Mouse (Mus musculus): ENCODE measurements around the gene Otop2. TPM values are rescaled to one million over a fixed set of nuclear protein-coding genes. Genes with fewer than 3 reads are reported as not detected.
A peak's percentile ranks its signal among the peaks of the same experiment; 100 is the strongest.

Otop2 gene
- total RNA-seq, 1 experiment from 2014 or later: not detected

DNA sequence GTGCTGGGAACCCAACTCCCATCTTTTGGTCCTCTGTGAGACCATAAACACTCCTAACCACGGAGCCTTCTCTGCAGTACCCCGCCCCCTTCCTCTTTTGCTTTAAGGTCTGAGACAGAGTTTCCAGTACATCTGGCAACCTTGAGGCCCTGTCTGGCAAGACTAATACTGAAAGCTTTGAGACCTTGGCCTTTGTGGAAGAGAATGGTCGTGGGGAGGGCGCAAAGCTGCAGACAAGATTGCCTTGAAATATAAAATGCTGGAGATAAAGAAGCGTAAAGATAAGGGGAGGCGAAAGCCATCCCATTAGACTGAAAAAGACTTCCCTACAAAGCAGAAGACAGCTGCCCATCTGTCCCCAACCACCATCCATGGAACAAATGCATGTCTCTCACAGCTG, 31.5 kb upstream of the Otop2 start:
- no peak for ATAC-seq (replicated peaks; ENCODE audit: low read depth, poor library complexity, severe bottlenecking)

DNA sequence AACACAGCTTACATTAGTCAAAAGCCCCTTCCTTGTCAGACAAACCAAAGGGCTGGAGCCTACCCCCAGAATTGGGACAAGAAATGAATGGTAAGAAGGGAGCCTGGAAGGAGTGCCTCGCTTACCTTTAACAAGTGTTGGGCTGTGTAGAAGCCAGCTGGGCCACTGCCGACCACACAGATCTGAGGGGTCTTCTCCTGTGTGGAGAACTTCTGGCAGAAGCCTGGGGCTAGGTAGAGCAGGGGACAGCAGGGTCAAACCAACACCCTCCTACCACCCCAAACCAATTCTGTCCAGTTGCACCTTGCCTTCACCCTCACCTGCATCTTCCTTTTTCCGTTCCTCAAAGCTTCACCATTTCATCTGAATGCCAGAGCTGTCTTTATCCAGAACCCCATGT, 31.0 kb upstream of the Otop2 start:
- no peak for ATAC-seq (replicated peaks; ENCODE audit: low read depth, poor library complexity, severe bottlenecking)

DNA sequence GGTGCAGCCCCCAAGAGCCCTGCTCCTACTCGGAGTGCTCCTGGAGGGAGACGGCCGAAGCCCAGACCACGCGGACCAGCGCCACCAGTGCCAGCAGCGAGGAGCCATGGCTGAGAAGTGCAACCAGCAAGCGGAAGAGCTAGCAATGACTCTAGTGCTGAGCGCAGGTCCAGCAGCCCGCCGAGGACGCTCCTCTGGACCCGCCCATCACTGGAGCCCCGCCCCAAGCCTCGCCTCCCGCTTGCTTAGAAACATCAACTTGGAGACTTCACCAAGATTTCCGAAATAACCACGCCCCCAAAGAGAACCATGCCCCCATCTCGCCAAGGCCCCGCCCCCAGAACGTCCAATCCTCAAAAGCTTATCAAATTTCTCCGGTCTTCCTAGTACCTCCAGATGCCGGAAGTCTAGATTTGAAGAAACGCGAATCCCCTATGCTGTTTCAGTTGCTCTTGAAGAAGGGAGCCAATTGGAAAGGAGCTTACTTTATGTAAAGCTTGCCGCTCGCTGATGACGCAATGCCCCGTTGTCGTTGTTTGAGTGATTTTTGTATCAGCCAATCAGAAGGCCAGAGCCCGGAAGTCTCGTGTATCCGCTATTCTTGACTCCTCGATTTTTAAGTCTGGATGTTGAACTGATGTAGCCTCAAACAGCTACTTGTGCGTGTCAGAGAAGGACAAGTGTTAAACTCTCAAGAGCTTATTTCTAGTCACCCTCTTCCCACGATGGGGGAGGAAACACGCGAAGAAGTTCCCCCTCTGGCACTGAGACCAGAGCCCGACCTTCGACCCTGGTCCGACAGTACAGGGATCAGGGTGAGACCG, 30.0 kb upstream of the Otop2 start, which contains the start of gene Fdxr:
Gene Fdxr, minus strand, starts transcription at position 271 of the 824 bp plus-strand sequence.
- ATAC-seq (replicated peaks; ENCODE audit: low read depth, poor library complexity, severe bottlenecking): peak; percentile 85

DNA sequence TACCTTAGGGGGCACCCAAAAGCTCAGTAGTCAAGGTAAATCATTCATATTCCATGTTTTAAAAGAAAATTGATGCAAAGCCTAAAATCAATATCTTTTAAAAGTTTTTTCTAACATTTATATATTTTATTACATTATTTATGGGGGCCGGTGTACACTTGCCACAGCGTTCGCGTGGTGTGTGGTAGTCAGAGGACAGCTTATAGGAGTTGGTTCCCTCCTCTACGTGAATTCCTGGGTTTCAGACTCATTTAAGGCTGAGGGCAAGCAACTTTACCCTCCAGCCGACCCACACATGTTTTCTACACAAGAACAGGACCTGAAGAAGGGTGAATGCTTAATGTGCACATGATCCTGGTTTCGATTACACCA, 29.4 kb upstream of the Otop2 start:
- ATAC-seq (replicated peaks; ENCODE audit: low read depth, poor library complexity, severe bottlenecking): no peak

DNA sequence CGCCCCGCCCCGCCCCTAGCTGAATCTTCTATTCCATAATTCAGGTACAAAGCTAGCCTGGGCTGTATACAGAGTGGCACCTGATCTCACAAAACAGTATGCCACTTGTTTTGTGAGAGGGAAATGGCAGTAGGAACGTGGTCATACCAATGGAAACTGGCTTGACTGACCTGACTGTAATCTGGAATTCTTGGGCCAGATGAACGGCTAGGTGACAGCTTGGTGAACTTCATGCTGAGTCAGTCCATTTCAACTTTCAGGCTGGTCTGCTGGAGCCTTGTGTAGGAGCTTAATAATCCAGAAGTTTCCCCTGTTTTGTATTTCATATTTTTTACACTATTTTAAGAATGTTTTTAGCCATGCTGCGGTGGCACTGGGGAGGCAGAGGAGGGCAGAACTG, 28.8 kb upstream of the Otop2 start:
- ATAC-seq (replicated peaks; ENCODE audit: low read depth, poor library complexity, severe bottlenecking): no peak

DNA sequence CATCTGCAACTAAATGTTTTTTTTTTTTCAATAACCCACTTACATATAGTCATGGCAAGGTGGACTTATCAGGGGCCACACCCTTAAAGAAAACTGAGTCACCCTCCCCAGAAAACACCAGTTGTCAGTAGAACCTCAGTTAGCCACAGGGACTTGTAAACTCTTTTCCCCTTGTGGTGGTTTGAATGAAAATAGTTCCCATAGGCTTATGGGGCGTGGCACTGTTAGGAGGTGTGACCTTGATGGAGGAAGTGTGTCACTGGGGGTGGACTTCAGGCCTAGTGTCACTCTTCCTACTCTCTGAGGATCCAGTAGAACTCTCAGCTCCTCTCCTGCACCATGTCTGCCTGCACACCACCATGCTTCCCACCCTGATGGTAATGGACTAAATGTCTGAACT, 27.2 kb upstream of the Otop2 start:
- peak; percentile 27; the same call in 1 of the 2 replicates for ATAC-seq (replicated peaks; ENCODE audit: low read depth, poor library complexity, severe bottlenecking)

DNA sequence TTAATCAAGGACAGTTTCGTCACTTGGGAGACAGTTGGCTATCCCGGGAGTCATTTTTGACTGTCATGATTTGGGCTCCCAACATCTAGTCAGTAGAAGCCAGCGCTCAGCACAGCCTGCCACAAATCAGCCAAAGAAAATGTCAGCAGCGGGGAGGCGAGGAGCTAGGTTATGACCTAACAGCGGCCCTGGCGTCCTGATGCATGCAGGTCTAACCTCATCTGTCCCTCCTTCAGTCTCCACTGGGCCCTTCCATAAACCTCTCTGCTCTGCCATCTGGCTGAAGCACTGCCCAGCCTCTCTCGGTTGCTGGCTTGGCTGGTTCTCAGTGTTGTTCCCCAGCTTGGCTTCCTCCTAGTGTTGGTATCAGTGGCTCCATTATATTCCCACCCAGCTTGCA, 24.7 kb upstream of the Otop2 start:
- no peak for ATAC-seq (replicated peaks; ENCODE audit: low read depth, poor library complexity, severe bottlenecking)

DNA sequence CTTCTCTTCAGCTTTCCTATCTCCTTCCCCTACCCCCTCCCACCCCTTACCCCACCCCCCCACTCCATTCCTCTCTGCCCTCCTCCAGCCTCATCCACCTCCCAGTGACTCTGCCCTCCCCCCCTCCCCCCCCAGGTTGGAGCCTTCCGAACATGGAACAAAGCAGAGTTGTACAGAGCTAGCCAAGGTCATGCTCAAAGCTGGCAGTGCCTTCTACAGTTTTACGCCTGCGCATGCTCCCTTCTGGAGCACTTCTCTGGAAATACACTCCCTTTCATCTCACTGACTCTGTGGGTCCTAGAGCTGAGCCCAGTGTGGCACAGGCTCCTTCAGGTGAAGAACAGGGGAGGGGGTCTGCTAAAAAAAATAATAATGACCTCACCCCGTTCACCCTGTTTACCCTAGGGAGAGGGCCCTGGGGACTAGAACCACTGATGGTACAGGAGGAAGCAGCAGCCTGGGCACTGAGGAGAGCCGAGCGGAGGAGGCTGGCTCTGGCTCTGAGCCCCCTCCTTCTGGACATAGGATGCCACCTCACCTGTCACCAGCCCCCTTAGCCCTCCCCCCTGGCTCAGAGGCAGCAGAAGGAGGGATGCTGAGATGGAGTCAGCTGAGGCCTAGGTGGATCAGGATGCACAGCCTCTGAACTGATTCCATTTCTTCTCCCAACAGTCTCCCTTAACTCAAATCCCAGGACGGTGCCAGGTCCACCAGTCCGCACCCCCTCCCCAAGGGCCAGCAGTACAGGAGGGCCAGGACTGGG, 24.1 kb upstream of the Otop2 start:
- no peak for ATAC-seq (replicated peaks; ENCODE audit: low read depth, poor library complexity, severe bottlenecking)

DNA sequence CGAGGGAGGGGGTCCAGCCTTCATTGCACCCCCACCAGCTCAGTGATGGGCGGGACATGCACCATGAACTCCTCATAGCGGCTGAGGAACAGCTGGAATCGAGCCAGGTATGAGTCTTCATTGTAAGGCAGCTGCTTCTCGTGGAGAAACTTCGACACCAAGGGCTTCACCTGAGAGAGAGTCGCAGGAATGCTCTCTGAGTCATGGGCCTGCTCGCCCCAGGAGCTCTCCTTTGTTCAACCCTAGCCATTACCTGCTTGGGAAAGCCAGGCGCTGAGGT, 23.5 kb upstream of the Otop2 start:
- no peak for ATAC-seq (replicated peaks; ENCODE audit: low read depth, poor library complexity, severe bottlenecking)

DNA sequence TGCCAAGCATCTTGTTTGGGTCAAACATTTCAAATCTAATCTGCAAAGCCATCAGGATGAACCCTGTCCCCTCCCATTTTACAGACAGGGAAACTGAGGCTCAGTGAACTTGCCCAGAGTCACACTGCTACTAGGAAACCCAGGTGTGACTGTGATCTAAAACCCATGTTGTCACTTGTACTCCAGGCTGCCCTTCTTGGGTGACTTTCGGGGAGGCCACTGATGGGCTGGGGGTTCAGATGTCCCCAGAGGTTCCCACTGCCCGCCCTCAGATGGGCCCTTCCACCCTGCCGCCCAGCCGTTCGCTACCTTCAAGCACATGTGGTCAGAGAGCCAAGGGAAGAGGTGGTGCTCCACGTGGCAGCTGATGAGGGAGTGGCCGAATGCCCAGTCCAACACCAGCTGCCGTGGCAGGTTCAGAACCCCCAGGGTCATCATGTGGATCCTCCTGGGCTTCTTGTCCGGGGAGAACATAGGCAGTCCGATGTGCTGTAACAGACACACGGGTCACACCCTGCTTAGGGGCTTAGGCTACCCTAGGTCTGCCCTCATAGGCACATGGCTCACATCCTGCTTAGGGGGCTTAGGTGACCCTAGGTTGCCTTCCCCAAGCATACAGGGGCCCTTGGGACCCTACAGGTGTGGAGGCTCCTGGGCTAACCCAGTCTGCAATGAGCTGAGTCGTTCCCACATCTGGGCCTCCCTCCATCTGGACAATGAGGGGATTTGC, 22.9 kb upstream of the Otop2 start:
- ATAC-seq (replicated peaks; ENCODE audit: low read depth, poor library complexity, severe bottlenecking): no peak

DNA sequence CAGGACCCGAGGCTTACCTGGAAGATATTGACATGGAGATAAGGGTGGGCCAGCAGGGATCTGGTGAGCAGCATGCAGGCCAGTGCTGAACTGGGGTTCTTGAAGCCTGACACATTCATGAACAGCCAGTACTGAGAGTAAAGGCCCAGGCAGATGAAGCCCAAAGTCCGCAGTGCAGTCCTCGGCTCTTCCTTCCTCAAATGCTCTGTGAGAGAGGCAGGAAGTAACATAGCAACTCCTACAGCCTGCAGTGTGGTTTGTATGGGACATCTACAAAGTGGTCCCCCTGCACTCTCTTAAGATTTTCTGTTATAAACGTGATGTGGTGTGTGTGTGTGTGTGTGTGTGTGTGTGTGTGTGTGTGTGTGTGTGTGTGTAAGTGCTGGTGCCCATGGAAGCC, 21.7 kb upstream of the Otop2 start:
- ATAC-seq (replicated peaks; ENCODE audit: low read depth, poor library complexity, severe bottlenecking): peak; percentile 74

DNA sequence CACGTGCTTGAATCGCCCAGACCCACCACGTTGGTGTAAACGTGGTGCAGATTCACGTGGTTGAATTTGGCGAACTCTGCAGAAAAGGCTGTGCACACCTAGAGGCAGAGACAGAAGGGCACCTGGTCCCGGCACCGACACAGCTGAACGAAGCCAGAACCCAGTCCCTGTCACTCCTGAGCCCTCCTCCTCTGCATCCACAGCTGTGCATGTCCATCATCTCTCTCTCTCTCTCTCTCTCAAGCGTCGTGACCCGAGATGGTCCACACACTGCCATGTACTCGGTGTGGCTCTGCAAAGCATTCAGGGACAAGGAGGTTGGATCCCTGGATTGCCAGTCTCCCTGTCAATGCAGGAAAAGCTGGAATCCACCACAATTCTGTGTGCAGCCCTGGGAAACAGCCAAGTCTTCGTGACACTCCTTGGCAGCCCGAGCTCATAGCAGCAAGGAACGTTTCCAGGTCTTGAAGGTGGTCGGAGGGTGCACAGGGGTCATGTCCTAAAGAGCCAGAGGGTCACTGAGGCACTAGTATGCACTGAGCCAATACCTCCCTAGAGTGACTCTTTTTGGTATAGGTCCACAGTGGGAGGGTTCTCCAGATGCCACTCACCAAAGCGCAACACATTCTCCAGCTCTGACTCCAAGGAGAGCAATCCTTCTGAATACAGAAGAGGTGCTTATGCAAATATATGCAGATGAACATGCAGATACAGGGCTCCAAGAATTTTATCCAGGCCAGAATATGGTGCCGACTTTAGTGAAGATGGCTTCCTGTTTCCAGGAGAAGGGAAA, 20.6 kb upstream of the Otop2 start:
- no peak for ATAC-seq (replicated peaks; ENCODE audit: low read depth, poor library complexity, severe bottlenecking)

DNA sequence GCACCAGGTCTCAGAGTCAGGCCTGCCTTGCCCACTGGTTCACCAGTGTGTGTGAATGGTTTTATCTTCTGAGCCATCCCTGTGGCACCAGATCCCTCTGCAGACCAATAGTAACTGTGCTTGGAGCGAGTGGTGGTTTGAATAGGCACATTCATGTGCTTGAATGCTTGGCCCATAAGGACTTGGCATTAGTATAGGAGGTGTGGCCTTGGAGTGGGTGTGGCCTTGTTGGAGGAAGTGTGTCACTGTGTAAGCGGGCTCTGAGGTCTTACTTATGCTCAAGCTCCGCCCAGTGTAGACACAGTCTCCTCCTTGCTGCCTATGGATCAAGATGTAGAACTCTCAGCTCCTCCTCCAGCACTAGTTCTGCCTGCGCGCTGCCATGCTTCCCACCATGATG, 19.6 kb upstream of the Otop2 start:
- ATAC-seq (replicated peaks; ENCODE audit: low read depth, poor library complexity, severe bottlenecking): no peak

DNA sequence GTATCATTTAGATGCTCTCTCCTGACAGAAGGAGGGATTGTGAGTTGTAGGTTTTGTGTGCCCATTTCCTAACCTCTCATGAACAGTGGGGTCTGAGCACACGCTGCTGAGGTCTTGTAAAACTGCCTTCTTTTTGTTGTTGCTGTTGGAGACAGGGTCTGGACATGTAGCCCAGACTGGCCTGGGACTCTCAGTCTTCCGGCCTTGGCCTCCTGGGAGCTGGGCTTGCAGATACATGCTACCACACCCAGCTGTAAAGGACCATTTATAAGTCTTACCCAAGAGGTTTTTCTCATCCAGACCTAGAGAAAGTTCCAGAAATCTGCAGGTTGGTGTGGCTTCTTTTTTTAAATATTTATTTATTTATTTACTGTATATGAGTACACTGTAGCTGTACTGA, 18.7 kb upstream of the Otop2 start:
- no peak for ATAC-seq (replicated peaks; ENCODE audit: low read depth, poor library complexity, severe bottlenecking)

DNA sequence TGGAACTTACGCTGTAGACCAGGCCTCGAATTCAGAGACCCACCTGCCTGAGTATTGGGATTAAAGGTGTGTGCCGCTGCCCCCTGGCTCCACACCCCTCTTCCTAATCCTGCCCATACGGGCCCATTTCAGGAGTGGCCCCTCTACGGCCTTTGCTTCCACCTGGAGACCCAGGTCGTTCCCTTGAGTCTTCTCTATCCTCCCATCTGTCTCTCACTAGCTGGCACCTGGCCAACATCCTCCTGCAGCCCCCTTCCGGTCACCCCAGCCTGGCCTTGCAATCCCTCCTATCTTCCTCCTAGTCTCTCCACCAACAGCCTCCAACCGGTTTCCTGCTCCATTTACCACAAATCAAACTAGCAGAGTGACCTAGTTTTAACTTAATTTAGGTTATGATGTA, 17.1 kb upstream of the Otop2 start:
- no peak for ATAC-seq (replicated peaks; ENCODE audit: low read depth, poor library complexity, severe bottlenecking)

DNA sequence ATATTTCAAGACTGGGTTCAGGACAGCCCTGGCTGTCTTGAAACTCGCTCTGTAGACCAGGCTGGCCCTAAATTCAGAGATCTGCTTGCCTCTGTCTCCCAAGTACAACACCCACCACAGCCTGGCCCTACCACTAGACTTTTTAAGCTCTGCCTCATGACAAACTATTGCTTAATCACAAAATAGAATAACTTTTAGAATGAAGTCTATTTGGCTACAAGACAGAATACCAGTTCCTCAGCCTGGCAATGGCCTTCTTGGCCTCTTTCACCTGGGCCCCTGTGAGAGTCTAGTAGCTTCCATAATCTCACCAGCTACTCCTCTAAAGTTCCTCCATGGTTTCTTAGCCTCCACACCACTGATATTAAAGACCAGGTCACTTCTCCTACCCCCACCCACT, 16.6 kb upstream of the Otop2 start:
- no peak for ATAC-seq (replicated peaks; ENCODE audit: low read depth, poor library complexity, severe bottlenecking)

DNA sequence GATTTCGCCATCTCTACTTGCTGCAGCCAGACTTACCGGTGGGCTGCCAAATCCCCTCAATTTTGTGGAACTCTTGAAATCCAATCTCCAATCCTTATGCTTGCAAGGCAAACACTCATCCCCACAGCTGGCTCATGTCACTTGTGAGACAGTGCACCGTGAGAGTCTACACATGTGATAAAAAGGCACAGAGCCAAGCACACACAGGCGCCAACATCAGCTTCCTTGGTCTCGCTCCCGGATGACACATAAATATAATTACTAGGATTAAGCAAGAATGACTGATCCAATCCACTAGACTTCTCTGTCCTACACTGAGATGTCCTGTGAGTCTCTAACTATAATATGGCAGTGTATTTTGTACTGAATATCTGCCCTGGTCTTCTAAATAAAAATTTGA, 16.0 kb upstream of the Otop2 start:
- ATAC-seq (replicated peaks; ENCODE audit: low read depth, poor library complexity, severe bottlenecking): no peak

DNA sequence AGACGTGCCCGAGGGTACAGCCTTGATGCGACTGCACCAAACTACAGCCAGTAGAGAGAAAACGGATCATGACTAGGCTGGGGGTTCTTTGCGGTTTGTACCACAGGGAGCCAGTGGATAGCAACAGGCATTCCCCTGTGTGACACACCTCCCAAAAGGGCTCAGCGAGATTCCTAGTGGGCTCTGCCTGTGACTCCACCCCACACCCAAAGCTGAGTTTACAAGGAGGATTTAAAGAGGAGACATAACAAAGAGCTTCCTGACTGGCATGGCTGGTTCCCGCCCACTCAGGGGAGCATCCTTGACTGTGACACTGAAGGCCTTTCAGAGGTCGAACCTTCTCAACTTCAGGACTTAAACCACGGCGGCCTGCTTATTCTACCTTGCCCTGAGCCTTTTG, 15.5 kb upstream of the Otop2 start:
- ATAC-seq (replicated peaks; ENCODE audit: low read depth, poor library complexity, severe bottlenecking): no peak

DNA sequence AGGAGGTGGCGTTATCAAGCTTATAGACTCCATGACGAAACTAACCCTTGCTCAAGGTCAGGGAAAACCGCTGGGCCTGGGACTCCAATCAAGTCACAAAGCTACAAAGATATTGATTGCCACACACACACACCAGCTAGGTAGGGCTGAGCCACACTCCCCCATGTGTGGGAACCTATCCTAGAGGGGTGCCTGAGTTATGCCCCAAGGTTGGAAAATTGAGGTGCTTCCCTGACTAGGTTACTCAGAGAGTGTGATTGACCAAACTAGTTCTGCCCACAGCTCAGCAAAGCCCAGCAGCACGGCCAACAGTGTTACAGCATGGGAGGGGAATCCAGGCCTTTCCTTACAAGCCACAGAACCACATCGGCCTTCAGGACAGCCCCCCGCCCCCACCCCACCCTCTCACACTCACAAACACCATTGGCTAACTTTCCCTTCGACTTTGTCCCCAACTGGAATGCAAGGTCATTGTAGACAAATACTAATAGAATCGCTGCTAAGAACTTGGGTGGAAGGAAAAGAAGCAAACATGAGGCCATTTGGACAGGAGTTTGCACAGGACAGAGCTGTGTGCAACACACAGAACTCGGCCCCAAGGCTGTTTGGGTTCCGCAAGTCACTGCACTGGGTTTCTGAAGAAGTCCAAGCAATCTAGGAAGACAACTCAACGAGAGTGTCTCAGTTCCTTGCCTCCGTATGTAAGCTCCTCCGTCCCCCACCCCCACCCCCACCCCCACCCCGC, 14.2 kb upstream of the Otop2 start:
- no peak for ATAC-seq (replicated peaks; ENCODE audit: low read depth, poor library complexity, severe bottlenecking)

DNA sequence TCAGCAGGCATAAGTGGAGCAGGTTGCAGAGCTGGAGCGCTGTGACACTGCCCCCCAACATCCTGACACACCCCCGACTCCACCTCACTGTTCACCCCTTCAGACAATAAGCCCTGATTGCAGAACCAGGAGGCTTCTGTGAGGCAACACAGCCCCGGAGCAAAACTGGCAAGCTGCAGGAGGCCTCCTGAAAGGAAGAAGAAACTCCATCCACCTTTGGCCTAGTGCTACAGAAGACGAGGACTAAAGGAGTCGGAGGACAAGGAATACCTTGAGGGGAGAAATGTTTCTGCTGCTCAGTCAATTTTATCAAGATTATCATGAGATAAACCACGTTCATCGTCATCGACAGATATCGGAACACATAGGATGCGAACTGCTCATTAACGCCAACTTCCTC, 11.0 kb upstream of the Otop2 start:
- no peak for ATAC-seq (replicated peaks; ENCODE audit: low read depth, poor library complexity, severe bottlenecking)

All from common myeloid progenitor, adult 5-6 weeks (primary cell).